Mouse (Mus musculus): ENCODE results near the gene St6galnac5. TPM values are rescaled to one million over a fixed set of nuclear protein-coding genes. Genes with fewer than 3 reads are reported as not detected.
"Not testable (repeated sequence)": the region's sequence is repeated elsewhere in the genome, so short reads cannot be mapped to it uniquely, and the experiment has no call there.

Gene St6galnac5
- polyA plus RNA-seq, 1 experiment from 2014 or later, result 0.51 TPM

DNA sequence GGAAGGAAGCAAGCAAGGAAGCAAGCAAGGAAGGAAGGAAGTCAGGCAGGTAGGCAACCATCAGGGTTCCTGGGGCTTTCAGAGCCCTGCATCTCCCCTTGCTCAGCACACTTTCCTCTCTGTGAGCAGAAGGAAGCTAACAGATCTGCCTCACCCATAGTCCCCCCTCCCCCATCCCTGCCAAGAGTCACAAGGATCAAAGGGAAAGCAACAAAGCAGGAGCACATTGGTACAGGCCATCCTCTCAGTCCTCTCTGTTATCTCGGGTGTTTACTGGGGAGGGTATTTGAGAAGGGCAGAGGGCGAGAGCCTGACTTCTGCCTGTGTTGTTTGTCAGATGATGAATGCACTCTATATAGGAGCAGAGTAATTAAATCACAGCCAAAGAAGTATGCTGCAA, 184.7 kb downstream of the St6galnac5 start:
- no peak overlapping the region for H3K27ac ChIP-seq (ENCODE audit: low read depth)
- DNase-seq (no peak), ATAC-seq (ENCODE audit: insufficient read depth) (no peak)
- H3K9me3 ChIP-seq (ENCODE audit: low read depth, low read length), result 0 out of 2 replicates have a peak, but pooled peaks cover 4% of the 10 kb centered on the region
- no peak overlapping the region for H3K9ac ChIP-seq
- H3K27me3 ChIP-seq (ENCODE audit: insufficient read depth, low read length), result no peaks in the 10 kb centered on the region
- 13% methylated on average over 2 of the region's 2 CpGs for WGBS
- no peak overlapping the region for H3K4me2 ChIP-seq
- H3K4me1 ChIP-seq (ENCODE audit: insufficient read depth), result no peaks in the 10 kb centered on the region
- no peaks in the 10 kb centered on the region for H3K36me3 ChIP-seq (ENCODE audit: insufficient read depth)
- no peak for TF ChIP-seq CTCF (IDR thresholded peaks at IDR 0.05; ENCODE audit: low read depth)
- H3K4me3 ChIP-seq (ENCODE audit: low read depth, low read length), result no peak overlapping the region

DNA sequence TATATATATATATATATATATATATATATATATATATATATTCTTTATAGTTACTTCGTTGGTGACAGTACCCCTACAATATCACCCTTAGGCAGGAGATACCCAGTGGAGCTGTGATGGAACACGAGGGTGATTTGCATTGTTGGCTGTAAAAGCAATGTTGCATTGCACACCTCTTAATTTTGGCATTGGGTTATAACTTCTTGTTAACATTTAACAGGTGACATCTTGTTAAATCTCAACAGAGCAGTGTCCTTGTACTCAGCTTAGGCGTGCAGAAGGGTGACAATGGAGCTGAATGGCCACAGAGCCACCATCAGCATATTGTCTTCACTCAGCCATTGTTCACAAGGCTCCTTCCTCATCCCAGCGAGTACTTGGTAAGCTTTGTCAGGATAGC, 185.8 kb downstream of the St6galnac5 start:
- WGBS, result 81% methylated on average over 4 of the region's 4 CpGs
- ATAC-seq (ENCODE audit: insufficient read depth) (no peak), DNase-seq (no peak)
- no peak overlapping the region for H3K27ac ChIP-seq (ENCODE audit: low read depth)
- no peak overlapping the region for H3K9ac ChIP-seq
- H3K36me3 ChIP-seq (ENCODE audit: insufficient read depth), result no peaks in the 10 kb centered on the region
- H3K4me1 ChIP-seq (ENCODE audit: insufficient read depth), result no peaks in the 10 kb centered on the region
- TF ChIP-seq CTCF (IDR thresholded peaks at IDR 0.05; ENCODE audit: low read depth), result no peak
- no peak overlapping the region for H3K4me2 ChIP-seq
- H3K27me3 ChIP-seq (ENCODE audit: insufficient read depth, low read length), result no peaks in the 10 kb centered on the region
- H3K9me3 ChIP-seq (ENCODE audit: low read depth, low read length), result 0 out of 2 replicates have a peak, but pooled peaks cover 4% of the 10 kb centered on the region
- no peak overlapping the region for H3K4me3 ChIP-seq (ENCODE audit: low read depth, low read length)

DNA sequence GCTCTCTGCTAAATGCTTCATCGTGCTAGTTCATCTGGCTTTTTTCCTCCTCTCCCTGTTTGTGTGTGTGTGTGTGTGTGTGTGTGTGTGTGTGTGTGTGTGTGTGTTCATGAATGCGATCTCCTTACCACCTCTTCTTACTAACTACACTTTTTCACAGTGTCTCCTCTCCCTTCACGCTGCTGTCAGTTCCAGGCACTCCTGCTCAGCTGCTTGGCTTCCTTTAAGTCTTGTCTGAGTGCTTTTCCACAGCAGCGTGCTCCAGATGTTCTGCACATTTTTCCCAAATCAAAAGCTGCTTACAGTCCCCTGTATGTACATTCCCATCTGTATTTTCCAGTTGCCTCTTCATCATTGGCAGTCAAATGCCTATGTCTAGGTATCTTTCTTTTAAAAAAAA, 189.0 kb downstream of the St6galnac5 start:
- Histone ChIP-seq H3K36me3 (ENCODE audit: insufficient read depth) (peaks cover under 1% of the 10 kb centered on the region; the same call in 1 of the 2 replicates), H3K27me3 (ENCODE audit: insufficient read depth, low read length) (no peaks in the 10 kb centered on the region), H3K4me3 (ENCODE audit: low read depth, low read length) (no peak overlapping the region), H3K27ac (ENCODE audit: low read depth) (no peak overlapping the region), H3K9me3 (ENCODE audit: low read depth, low read length) (0 out of 2 replicates have a peak, but pooled peaks cover 4% of the 10 kb centered on the region), H3K9ac (no peak overlapping the region), H3K4me2 (no peak overlapping the region), H3K4me1 (ENCODE audit: insufficient read depth) (no peaks in the 10 kb centered on the region)
- TF ChIP-seq CTCF (IDR thresholded peaks at IDR 0.05; ENCODE audit: low read depth), result no peak
- DNase-seq, result peak; percentile 28
- 67% methylated on average over 4 of the region's 4 CpGs for WGBS
- ATAC-seq (ENCODE audit: insufficient read depth), result no peak

DNA sequence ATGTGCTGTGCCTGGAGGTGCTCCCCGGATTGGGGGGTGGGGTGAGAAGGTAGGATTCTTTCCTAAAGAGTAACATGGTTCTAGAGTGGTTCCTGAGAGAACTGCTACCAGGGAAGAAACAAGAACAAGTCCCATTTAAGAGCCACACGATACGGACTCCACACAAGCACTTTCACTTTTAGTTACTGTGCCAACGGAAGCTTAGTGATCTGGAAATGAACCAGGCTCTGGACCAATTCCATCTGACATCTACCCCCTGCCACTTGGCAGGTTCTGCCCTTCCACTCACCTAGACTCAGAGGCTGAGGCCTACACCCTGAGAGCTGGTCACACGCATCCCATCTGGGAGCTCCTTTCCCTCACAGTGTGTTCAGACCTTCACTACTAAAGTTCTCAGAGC, 189.4 kb downstream of the St6galnac5 start:
- no peak overlapping the region for H3K9ac ChIP-seq
- H3K4me1 ChIP-seq (ENCODE audit: insufficient read depth), result no peaks in the 10 kb centered on the region
- no peak for TF ChIP-seq CTCF (IDR thresholded peaks at IDR 0.05; ENCODE audit: low read depth)
- no peak overlapping the region for H3K4me3 ChIP-seq (ENCODE audit: low read depth, low read length)
- DNase-seq (no peak), ATAC-seq (ENCODE audit: insufficient read depth) (no peak)
- 86% methylated on average over 5 of the region's 5 CpGs for WGBS
- no peaks in the 10 kb centered on the region for H3K27me3 ChIP-seq (ENCODE audit: insufficient read depth, low read length)
- no peak overlapping the region for H3K27ac ChIP-seq (ENCODE audit: low read depth)
- H3K36me3 ChIP-seq (ENCODE audit: insufficient read depth), result peaks cover 4% of the 10 kb centered on the region; the same call in 1 of the 2 replicates
- no peak overlapping the region for H3K4me2 ChIP-seq
- H3K9me3 ChIP-seq (ENCODE audit: low read depth, low read length), result 0 out of 2 replicates have a peak, but pooled peaks cover 4% of the 10 kb centered on the region

DNA sequence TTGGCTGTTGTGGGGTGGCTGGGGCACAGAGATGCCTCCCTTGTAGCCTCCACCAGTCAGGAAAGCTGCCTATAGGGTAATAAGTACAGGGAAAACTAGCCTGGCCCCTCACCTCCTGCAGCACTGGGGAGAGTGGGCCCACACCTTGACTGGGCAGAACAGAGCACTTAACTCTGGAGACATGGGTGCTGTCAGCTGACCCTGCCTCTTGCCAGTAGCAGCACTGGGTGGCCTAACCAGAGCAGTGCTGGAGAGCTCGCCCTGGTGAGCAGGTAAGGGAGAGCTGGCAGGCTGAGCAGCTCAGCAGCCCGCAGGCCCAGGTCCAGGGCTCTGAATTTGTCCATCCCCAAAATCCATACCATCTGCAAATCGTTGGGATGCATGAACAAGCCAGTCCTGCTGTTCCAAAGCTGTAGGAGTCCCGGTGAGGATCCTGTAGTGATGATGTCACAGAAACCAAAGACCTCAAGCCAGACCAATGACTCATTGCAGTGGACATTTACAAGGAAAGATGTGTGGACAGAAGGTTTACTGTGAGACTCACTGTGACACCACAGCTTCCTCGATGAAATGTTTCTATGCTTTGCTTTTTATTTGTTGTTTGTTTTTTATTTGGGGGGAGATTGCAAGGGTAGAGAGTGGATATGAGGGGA, 193.6 kb downstream of the St6galnac5 start:
- not testable (repeated sequence) for H3K4me2 ChIP-seq; H3K4me1 ChIP-seq (ENCODE audit: insufficient read depth); H3K27ac ChIP-seq (ENCODE audit: low read depth); ATAC-seq (ENCODE audit: insufficient read depth); H3K36me3 ChIP-seq (ENCODE audit: insufficient read depth); DNase-seq; H3K27me3 ChIP-seq (ENCODE audit: insufficient read depth, low read length); H3K9me3 ChIP-seq (ENCODE audit: low read depth, low read length); H3K4me3 ChIP-seq (ENCODE audit: low read depth, low read length); H3K9ac ChIP-seq
- WGBS, result 89% methylated on average over 5 of the region's 5 CpGs

DNA sequence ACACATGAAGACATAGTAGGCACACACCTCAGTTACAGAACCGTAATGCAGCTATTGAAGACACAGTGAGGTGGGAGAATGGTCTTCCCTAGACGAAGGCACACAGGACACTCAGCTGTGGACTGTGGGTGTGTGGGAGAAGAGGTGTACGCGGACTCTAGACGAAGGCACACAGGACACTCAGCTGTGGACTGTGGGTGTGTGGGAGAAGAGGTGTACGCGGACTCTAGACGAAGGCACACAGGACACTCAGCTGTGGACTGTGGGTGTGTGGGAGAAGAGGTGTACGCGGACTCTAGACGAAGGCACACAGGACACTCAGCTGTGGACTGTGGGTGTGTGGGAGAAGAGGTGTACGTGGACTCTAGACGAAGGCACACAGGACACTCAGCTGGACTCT, 197.7 kb downstream of the St6galnac5 start:
- H3K27ac ChIP-seq (ENCODE audit: low read depth); H3K4me3 ChIP-seq (ENCODE audit: low read depth, low read length); H3K4me1 ChIP-seq (ENCODE audit: insufficient read depth); DNase-seq; H3K9me3 ChIP-seq (ENCODE audit: low read depth, low read length); H3K4me2 ChIP-seq; H3K9ac ChIP-seq; H3K27me3 ChIP-seq (ENCODE audit: insufficient read depth, low read length); H3K36me3 ChIP-seq (ENCODE audit: insufficient read depth): not testable (repeated sequence)
- ATAC-seq (ENCODE audit: insufficient read depth), result peak; percentile 52; the same call in 1 of the 2 replicates
- WGBS, result 85% methylated on average over 10 of the region's 13 CpGs

DNA sequence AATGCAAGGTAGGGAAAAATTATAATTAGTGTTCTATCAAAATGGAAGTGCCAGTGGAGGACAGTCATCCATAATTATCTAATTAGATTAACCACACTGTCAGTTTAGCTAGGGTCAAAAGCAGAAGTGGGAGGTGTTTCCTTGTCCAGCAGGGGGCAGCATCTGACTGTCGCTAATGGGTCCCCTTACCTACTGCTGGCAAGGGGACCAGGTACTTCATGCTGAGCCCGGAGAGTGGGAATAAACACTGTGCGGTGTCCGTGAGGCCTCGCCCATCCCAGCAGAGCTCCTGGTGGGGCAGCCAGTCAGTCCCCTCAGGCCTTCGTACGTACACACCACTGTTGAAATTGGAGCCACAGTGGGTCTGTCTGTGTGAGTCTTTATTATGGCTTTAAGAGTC, 198.3 kb downstream of the St6galnac5 start:
- no peaks in the 10 kb centered on the region for H3K4me1 ChIP-seq (ENCODE audit: insufficient read depth)
- H3K27ac ChIP-seq (ENCODE audit: low read depth), result no peak overlapping the region
- peak; percentile 93 for TF ChIP-seq CTCF (IDR thresholded peaks at IDR 0.05; ENCODE audit: low read depth)
- DNase-seq, result peak; percentile 89
- H3K4me2 ChIP-seq, result no peak overlapping the region
- ATAC-seq (ENCODE audit: insufficient read depth), result peak; percentile 82
- no peak overlapping the region for H3K9ac ChIP-seq
- 16% methylated on average over 7 of the region's 7 CpGs for WGBS
- H3K27me3 ChIP-seq (ENCODE audit: insufficient read depth, low read length), result no peaks in the 10 kb centered on the region
- H3K9me3 ChIP-seq (ENCODE audit: low read depth, low read length), result no peaks in the 10 kb centered on the region
- no peak overlapping the region for H3K4me3 ChIP-seq (ENCODE audit: low read depth, low read length)
- H3K36me3 ChIP-seq (ENCODE audit: insufficient read depth), result peaks cover 5% of the 10 kb centered on the region; the same call in 1 of the 2 replicates
